9 mouse cellular contexts compared by ENCODE assay signal in the genomic region with DNA sequence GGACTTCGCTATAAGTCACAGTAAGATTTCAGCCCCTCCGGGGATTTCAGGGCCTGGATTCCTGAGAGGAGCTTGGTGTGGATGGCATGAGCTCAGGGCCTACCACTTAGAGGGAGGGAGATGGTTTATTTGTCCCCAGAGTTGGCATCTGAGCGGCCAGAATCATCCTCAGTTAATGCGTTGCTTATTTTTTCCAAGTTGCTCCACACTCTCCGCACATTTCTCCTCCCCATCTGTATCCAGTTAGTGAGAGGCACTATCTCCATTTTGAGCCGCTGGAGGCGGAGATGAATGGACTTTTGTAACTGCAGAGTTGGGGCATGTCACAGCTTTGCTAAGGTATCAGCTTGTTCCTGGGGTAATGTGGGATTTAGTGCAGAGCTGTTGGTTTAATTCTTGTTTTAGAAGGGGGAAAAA. TPM values are rescaled to one million over a fixed set of nuclear protein-coding genes. Genes with fewer than 3 reads are reported as not detected.
A peak's percentile ranks its signal among the peaks of the same experiment; 100 is the strongest.
DNase-seq lines count a peak whose midpoint lies in the region; ATAC-seq and TF ChIP-seq lines count a peak whose summit lies in the region.
"Had no signal": no experiment of that assay in that cellular context is flagged by ENCODE, and none has a peak within 500 bp of the region (broad histone marks: within the 10 kb centered on the region; RNA-seq: fewer than 3 reads in every experiment).

No protein-coding gene starts in this region.

- H3K27me3 ChIP-seq in heart, adult 2 months (ENCODE audit: control insufficient read depth, insufficient read depth, low read length): no peaks in the 10 kb centered on the region
- no peaks in the 10 kb centered on the region for H3K27me3 ChIP-seq in ES-Bruce4 (ENCODE audit: control insufficient read depth, insufficient read depth, low read length, poor library complexity, severe bottlenecking)
- no peaks in the 10 kb centered on the region for H3K27me3 ChIP-seq in forebrain, postnatal 0 days (ENCODE audit: insufficient read depth, low read length)
- H3K27me3 ChIP-seq in liver, embryonic 15.5 days: no peaks in the 10 kb centered on the region

- 3% methylated on average over 7 of the region's 7 CpGs for WGBS in heart, adult 2 months
- WGBS in forebrain, postnatal 0 days: 13% methylated on average over 7 of the region's 7 CpGs
- 28% methylated on average over 7 of the region's 7 CpGs for WGBS in liver, embryonic 15.5 days (ENCODE audit: insufficient replicate concordance)

- peak overlapping the region; percentile 96 for H3K9ac ChIP-seq in heart, adult 2 months (ENCODE audit: low read depth, low read length)
- H3K9ac ChIP-seq in ES-Bruce4 (ENCODE audit: low read depth, poor library complexity, severe bottlenecking): peak overlapping the region; percentile 86; the same call in 1 of the 2 replicates
- H3K9ac ChIP-seq in forebrain, postnatal 0 days: 0 out of 2 replicates have a peak overlapping the region, but pooled peaks have one; percentile 60
- no peak overlapping the region for H3K9ac ChIP-seq in liver, embryonic 15.5 days

- H3K4me3 ChIP-seq in heart, adult 2 months: peak overlapping the region; percentile 88
- no peak overlapping the region for H3K4me3 ChIP-seq in ES-Bruce4 (ENCODE audit: low read depth, low read length)
- peak overlapping the region; percentile 47 for H3K4me3 ChIP-seq in forebrain, postnatal 0 days (ENCODE audit: low read depth, low read length)
- peak overlapping the region; percentile 70 for H3K4me3 ChIP-seq in liver, embryonic 15.5 days (replicated peaks)

- H3K9me3 ChIP-seq in ES-Bruce4 (replicated peaks; ENCODE audit: control insufficient read depth, insufficient read depth, low read length, poor library complexity, severe bottlenecking): no peaks in the 10 kb centered on the region
- H3K9me3 ChIP-seq in forebrain, postnatal 0 days (ENCODE audit: low read length): no peaks in the 10 kb centered on the region
- H3K9me3 ChIP-seq in liver, embryonic 15.5 days (replicated peaks): no peaks in the 10 kb centered on the region

- peaks cover 18% of the 10 kb centered on the region for H3K4me1 ChIP-seq in heart, adult 2 months (ENCODE audit: control insufficient read depth, insufficient read depth, low read length)
- peaks cover 2% of the 10 kb centered on the region for H3K4me1 ChIP-seq in ES-Bruce4 (ENCODE audit: control insufficient read depth, insufficient read depth, low read length)
- H3K4me1 ChIP-seq in forebrain, postnatal 0 days (ENCODE audit: insufficient read depth): peaks cover 8% of the 10 kb centered on the region; the same call in 1 of the 2 replicates
- H3K4me1 ChIP-seq in liver, embryonic 15.5 days (replicated peaks): peaks cover 61% of the 10 kb centered on the region

- peak overlapping the region; percentile 81 for H3K4me2 ChIP-seq in forebrain, postnatal 0 days (ENCODE audit: low read depth)
- H3K4me2 ChIP-seq in liver, embryonic 15.5 days: peak overlapping the region; percentile 88

- no peak for ATAC-seq in forebrain, postnatal 0 days
- no peak for ATAC-seq in liver, embryonic 15.5 days (ENCODE audit: insufficient read depth)

- no peak for TF ChIP-seq EP300 in heart, adult 2 months (IDR thresholded peaks at IDR 0.05; ENCODE audit: insufficient read depth, low read depth, low read length)
- no peak for TF ChIP-seq EP300 in ES-Bruce4 (IDR thresholded peaks at IDR 0.05; ENCODE audit: insufficient read depth, low read depth, low read length)

- DNase-seq in heart, adult 2 months: no peak
- DNase-seq in heart, postnatal 25 days (ENCODE audit: low spot score): no peak
- DNase-seq in forebrain, postnatal 0 days: no peak
- no peak for DNase-seq in right cerebral cortex, adult 18-20 months
- DNase-seq in layer of hippocampus, adult 9-10 months (ENCODE audit: low spot score): no peak
- no peak for DNase-seq in right cerebral cortex, postnatal 25 days

- no peak for TF ChIP-seq POLR2A in heart, adult 2 months (IDR thresholded peaks at IDR 0.05; ENCODE audit: insufficient read depth, low read depth, low read length)
- no peak for TF ChIP-seq POLR2A in ES-Bruce4 (IDR thresholded peaks at IDR 0.05; ENCODE audit: insufficient read depth, low read length)

- TF ChIP-seq CTCF in heart, adult 2 months (IDR thresholded peaks at IDR 0.05): no peak
- TF ChIP-seq CTCF in ES-Bruce4 (IDR thresholded peaks at IDR 0.05; ENCODE audit: low read depth, low read length): no peak
- no peak for TF ChIP-seq CTCF in forebrain, postnatal 0 days (IDR thresholded peaks at IDR 0.05; ENCODE audit: low read depth)

- peaks cover 1% of the 10 kb centered on the region; the same call in 1 of the 2 replicates for H3K79me2 ChIP-seq in heart, adult 2 months (replicated peaks; ENCODE audit: control insufficient read depth, insufficient read depth, low read length)

- H3K27ac ChIP-seq in heart, adult 2 months: peak overlapping the region; percentile 99
- no peak overlapping the region for H3K27ac ChIP-seq in ES-Bruce4 (ENCODE audit: insufficient read depth, low read length)
- no peak overlapping the region for H3K27ac ChIP-seq in forebrain, postnatal 0 days (ENCODE audit: low read depth, low read length)
- peak overlapping the region; percentile 72; the same call in 1 of the 2 replicates for H3K27ac ChIP-seq in liver, embryonic 15.5 days (replicated peaks)

- intact Hi-C loops in heart, adult 2 months (cut with DNase I): loop anchor here (1.0 to 2.0 kb wide), 3 partner anchors 8 to 72 kb away; partner anchors contain the start of gene Abl1
- intact Hi-C loops in heart, postnatal 25 days (cut with DNase I): no loop called here

- H3K36me3 ChIP-seq in heart, adult 2 months (ENCODE audit: control insufficient read depth, insufficient read depth, low read length): peaks cover 19% of the 10 kb centered on the region
- no peaks in the 10 kb centered on the region for H3K36me3 ChIP-seq in ES-Bruce4 (ENCODE audit: control insufficient read depth, insufficient read depth, low read length, poor library complexity, severe bottlenecking)
- H3K36me3 ChIP-seq in forebrain, postnatal 0 days (ENCODE audit: insufficient read depth): no peaks in the 10 kb centered on the region
- no peaks in the 10 kb centered on the region for H3K36me3 ChIP-seq in liver, embryonic 15.5 days (replicated peaks)

RNA-seq across cellular contexts. Expression of gene Qrfp, which starts 49.3 kb away (rescaled TPM):
- not detected for total RNA-seq in heart, adult 2 months (2021)
- 0.04 TPM in 1 of 2 replicates, not detected in the other for polyA plus RNA-seq in heart, adult 2 months (2012; rRNA removed)
- not detected for total RNA-seq in heart, postnatal 25 days (2021)
- not detected in 2 replicates for polyA plus RNA-seq in ES-Bruce4 (2011; ENCODE audit: insufficient read depth, insufficient read length, low read depth, missing spikeins)
- 0.08 and 0.19 TPM in 2 replicates for total RNA-seq in forebrain, postnatal 0 days (2014; rRNA removed)
- 0.06 TPM in 1 of 2 replicates, not detected in the other for polyA plus RNA-seq in forebrain, postnatal 0 days (2015; fragmentation: Nextera tagmentation; extraction: Ambion mirVana)
- polyA plus RNA-seq in liver, embryonic 15.5 days (2015; fragmentation: Nextera tagmentation; extraction: Ambion mirVana): 0.03 and 0.08 TPM in 2 replicates
- total RNA-seq: hematopoietic stem cell, adult 5-6 weeks had no signal

Comparison
In these comparisons a context has a peak if more than half of its experiments do, and no peak if none do; other contexts are left out.
1. H3K27ac ChIP-seq: peak in heart, adult 2 months (single experiment) and liver, embryonic 15.5 days (single experiment); none in ES-Bruce4 (single experiment) and forebrain, postnatal 0 days (single experiment).